Mouse (Mus musculus): ENCODE data around the gene Gap43.

The Gap43 gene

GRCm38 (mm10) chr16:42294056-42294455 is 46.4 kb downstream of the Gap43 start:
- DNase-seq: peak; percentile 70

GRCm38 (mm10) chr16:42291572-42291971 is 48.9 kb downstream of the Gap43 start:
- no peak for DNase-seq

GRCm38 (mm10) chr16:42284005-42284404 is 56.4 kb downstream of the Gap43 start:
- DNase-seq: peak; percentile 75

- no peak for DNase-seq
Measured at GRCm38 (mm10) chr16:42277713-42278112, 62.7 kb downstream of the Gap43 start.

- no peak for DNase-seq
Measured at GRCm38 (mm10) chr16:42277268-42277667, 63.2 kb downstream of the Gap43 start.

GRCm38 (mm10) chr16:42276216-42277141 is 64.0 kb downstream of the Gap43 start:
- peak; percentile 89 for DNase-seq

GRCm38 (mm10) chr16:42275518-42276215 is 64.8 kb downstream of the Gap43 start:
- DNase-seq: no peak

GRCm38 (mm10) chr16:42271213-42271612 is 69.2 kb downstream of the Gap43 start:
- DNase-seq: no peak

- no peak for DNase-seq
Measured at GRCm38 (mm10) chr16:42269587-42269967, 70.9 kb downstream of the Gap43 start.

GRCm38 (mm10) chr16:42268843-42269586 is 71.4 kb downstream of the Gap43 start:
- DNase-seq: no peak

- no peak for DNase-seq
Measured at GRCm38 (mm10) chr16:42265185-42265584, 75.3 kb downstream of the Gap43 start.

GRCm38 (mm10) chr16:42262935-42263542 is 77.4 kb downstream of the Gap43 start:
- DNase-seq: no peak

GRCm38 (mm10) chr16:42255693-42256092 is 84.8 kb downstream of the Gap43 start:
- peak; percentile 62 for DNase-seq

- no peak for DNase-seq
Measured at GRCm38 (mm10) chr16:42255222-42255621, 85.2 kb downstream of the Gap43 start.

- DNase-seq: no peak
Measured at GRCm38 (mm10) chr16:42252252-42252651, 88.2 kb downstream of the Gap43 start.

- DNase-seq: peak; percentile 27
Measured at GRCm38 (mm10) chr16:42244121-42244520, 96.3 kb downstream of the Gap43 start.

GRCm38 (mm10) chr16:42231306-42231705 is 109.1 kb downstream of the Gap43 start:
- no peak for DNase-seq
